Mouse (Mus musculus): ENCODE results near the gene Usp47. TPM values are rescaled to one million over a fixed set of nuclear protein-coding genes. Genes with fewer than 3 reads are reported as not detected.
"Not testable (repeated sequence)": the region's sequence is repeated elsewhere in the genome, so short reads cannot be mapped to it uniquely, and the experiment has no call there.

Usp47 gene
- polyA plus RNA-seq, 1 experiment, result 14.7 TPM

DNA sequence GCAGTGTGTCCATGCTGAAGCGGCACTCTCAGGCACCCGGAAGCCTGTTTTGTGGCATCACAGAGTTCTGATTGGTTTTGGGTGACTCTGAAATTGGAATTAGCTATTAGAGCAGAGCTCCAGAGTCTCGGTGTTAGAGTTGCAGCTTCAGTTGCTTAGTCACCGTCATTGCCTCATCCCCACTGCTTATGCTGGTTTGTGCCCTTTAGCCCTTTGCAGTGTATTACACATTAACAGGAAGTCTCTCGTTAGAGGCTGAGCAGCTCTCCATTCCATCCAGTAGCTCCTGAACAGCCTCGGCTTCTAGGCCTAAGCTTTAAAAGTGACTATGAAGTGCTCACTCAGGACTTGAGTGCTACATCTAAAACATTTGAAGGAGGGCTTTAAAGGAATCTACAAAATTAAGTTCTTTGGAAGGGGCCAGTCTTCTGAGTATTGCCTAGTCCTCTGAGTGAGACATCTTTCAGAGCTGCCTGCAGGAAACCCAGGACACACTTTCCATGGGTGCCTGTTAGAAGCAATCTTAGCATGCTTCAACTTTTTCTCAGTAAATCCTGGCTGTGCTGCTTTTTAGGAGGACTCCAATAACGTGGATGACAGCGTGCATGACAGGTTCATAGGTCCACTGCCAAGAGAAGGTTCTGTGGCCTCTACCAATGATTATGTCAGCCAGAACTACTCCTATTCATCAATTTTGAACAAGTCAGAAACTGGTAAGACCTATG, 32.8 kb downstream of the Usp47 start:
- no peak for TF ChIP-seq POLR2A (IDR thresholded peaks at IDR 0.05; ENCODE audit: borderline replicate concordance, extremely low read depth, low read depth, low read length)
- TF ChIP-seq CTCF (IDR thresholded peaks at IDR 0.05; ENCODE audit: insufficient read depth, low read length), result no peak
- peak; percentile 37 for DNase-seq
- Histone ChIP-seq H3K4me1 (ENCODE audit: control insufficient read depth, insufficient read depth, low read length) (peaks cover 3% of the 10 kb centered on the region; the same call in 1 of the 2 replicates), H3K4me3 (replicated peaks; ENCODE audit: extremely low read depth, low read depth, low read length) (no peak overlapping the region)
- WGBS, result 51% methylated on average over 8 of the region's 8 CpGs

DNA sequence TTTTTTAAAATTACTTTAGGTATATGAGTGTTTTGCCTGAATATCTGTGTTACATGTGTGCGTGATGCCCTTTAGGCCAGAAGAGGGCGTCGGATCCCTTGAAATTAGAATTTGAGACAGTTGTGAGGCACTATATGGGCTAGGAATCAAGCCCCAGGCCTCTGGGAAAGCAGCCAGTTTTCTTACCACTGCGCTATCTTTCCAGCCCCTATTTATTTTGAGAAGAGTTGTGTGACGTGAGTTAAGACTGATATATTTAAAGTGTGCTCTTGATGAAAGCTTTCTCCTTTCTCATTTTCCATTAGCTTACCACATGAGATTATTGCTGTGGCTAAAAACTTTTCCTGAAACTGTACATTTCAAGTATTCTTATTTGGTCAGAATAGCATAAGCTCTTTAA, 51.6 kb downstream of the Usp47 start:
- no peak for DNase-seq
- WGBS, result 89% methylated on average over 5 of the region's 5 CpGs
- TF ChIP-seq CTCF (IDR thresholded peaks at IDR 0.05; ENCODE audit: insufficient read depth, low read length), result no peak
- no peak for TF ChIP-seq POLR2A (IDR thresholded peaks at IDR 0.05; ENCODE audit: borderline replicate concordance, extremely low read depth, low read depth, low read length)
- Histone ChIP-seq H3K4me1 (ENCODE audit: control insufficient read depth, insufficient read depth, low read length) (no peaks in the 10 kb centered on the region), H3K4me3 (replicated peaks; ENCODE audit: extremely low read depth, low read depth, low read length) (no peak overlapping the region)

- no peaks in the 10 kb centered on the region for H3K4me1 ChIP-seq (ENCODE audit: control insufficient read depth, insufficient read depth, low read length)
- no peak for DNase-seq
- 88% methylated on average over 1 of the region's 1 CpGs for WGBS
- TF ChIP-seq CTCF (IDR thresholded peaks at IDR 0.05; ENCODE audit: insufficient read depth, low read length), result no peak
- TF ChIP-seq POLR2A (IDR thresholded peaks at IDR 0.05; ENCODE audit: borderline replicate concordance, extremely low read depth, low read depth, low read length), result no peak
- H3K4me3 ChIP-seq (replicated peaks; ENCODE audit: extremely low read depth, low read depth, low read length), result no peak overlapping the region
Observed at GRCm38 (mm10) chr7:112082636-112083035, 59.3 kb downstream of the Usp47 start.

DNA sequence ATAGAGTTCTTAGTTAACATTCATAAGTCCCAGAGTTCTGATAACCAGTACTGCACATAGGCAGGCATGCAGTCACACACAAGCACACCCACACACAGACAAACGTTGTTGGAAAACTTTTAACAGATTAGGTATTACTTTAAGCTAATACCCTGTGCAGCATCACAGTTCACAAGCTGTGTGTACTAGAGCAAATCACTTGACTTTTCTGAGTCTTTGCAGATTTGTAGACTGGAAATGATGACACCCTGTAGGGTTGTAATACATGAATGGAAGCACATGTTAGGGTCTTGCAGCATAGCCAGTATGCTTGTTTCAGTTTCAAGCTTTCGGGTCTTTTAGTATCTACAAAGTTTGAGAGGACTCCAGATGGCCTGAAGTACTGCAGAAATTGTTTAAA, 60.9 kb downstream of the Usp47 start:
- TF ChIP-seq POLR2A (IDR thresholded peaks at IDR 0.05; ENCODE audit: borderline replicate concordance, extremely low read depth, low read depth, low read length) (no peak), CTCF (IDR thresholded peaks at IDR 0.05; ENCODE audit: insufficient read depth, low read length) (no peak)
- no peak for DNase-seq
- H3K4me3 ChIP-seq (replicated peaks; ENCODE audit: extremely low read depth, low read depth, low read length), result no peak overlapping the region
- WGBS, result 80% methylated on average over 2 of the region's 2 CpGs
- H3K4me1 ChIP-seq (ENCODE audit: control insufficient read depth, insufficient read depth, low read length), result no peaks in the 10 kb centered on the region

DNA sequence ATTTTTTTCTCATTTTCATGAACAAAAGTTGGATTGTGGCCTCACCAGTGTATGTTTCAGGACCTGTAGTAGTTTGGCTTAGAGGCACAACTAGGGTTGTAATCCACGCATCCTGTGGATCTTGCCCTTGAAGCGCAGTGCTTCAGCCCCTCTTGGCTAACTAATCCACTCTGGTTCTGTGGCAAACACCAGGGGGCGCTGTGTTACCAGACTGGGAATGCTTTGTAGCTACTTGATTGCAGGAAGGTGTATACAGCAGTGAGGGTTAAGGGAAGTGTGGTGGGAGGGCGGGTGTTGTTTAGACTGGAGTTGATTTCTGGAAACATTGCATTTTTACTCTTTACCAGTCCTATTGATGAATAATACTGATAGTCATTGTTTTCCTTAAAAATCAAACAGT, 61.8 kb downstream of the Usp47 start:
- DNase-seq, result peak; percentile 83
- Histone ChIP-seq H3K4me1 (ENCODE audit: control insufficient read depth, insufficient read depth, low read length) (no peaks in the 10 kb centered on the region), H3K4me3 (replicated peaks; ENCODE audit: extremely low read depth, low read depth, low read length) (no peak overlapping the region)
- peak; percentile 84 for TF ChIP-seq CTCF (IDR thresholded peaks at IDR 0.05; ENCODE audit: insufficient read depth, low read length)
- TF ChIP-seq POLR2A (IDR thresholded peaks at IDR 0.05; ENCODE audit: borderline replicate concordance, extremely low read depth, low read depth, low read length), result no peak
- WGBS, result 22% methylated on average over 4 of the region's 4 CpGs

DNA sequence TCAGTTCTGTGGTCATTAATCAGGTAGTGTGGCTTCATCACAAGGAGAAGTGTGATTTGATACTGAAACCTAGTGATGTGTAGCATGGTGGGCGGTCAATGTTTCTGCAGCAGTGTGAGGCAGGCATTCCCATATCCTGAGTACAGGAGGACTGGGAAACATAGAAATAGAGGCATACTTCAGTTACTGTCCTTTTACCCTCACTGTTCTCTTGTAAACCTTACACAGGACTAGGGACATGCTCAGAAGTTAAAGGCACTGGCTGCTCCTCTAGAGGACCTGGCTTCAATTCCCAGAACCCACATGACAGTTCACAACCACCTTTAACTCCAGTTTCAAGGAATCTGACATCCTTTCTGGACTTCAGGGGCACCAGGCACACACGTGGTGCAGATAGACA, 62.9 kb downstream of the Usp47 start:
- TF ChIP-seq CTCF (IDR thresholded peaks at IDR 0.05; ENCODE audit: insufficient read depth, low read length) (no peak), POLR2A (IDR thresholded peaks at IDR 0.05; ENCODE audit: borderline replicate concordance, extremely low read depth, low read depth, low read length) (no peak)
- 92% methylated on average over 2 of the region's 2 CpGs for WGBS
- Histone ChIP-seq H3K4me3 (replicated peaks; ENCODE audit: extremely low read depth, low read depth, low read length) (no peak overlapping the region), H3K4me1 (ENCODE audit: control insufficient read depth, insufficient read depth, low read length) (no peaks in the 10 kb centered on the region)
- DNase-seq, result no peak

DNA sequence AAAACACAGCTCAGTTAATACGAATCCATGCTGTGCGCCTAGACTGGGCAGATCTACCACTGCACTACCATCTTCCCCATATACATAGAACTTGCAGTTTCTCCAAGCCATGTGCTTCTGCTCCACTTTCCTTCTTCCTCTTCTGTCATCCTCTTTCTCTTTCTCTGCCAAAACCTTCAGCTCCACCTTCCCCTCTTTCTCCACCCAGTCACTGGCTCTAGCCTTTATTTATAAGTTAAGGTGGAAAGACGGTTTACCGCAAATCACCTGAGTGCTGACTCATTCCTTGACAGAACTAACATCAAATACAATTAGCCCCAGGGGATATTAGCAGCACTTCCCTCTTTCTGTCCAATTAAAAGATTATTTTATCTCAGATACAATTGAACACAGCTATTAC, 71.6 kb downstream of the Usp47 start:
- not testable (repeated sequence) for DNase-seq; H3K4me1 ChIP-seq (ENCODE audit: control insufficient read depth, insufficient read depth, low read length); H3K4me3 ChIP-seq (replicated peaks; ENCODE audit: extremely low read depth, low read depth, low read length)
- 82% methylated on average over 4 of the region's 4 CpGs for WGBS

DNA sequence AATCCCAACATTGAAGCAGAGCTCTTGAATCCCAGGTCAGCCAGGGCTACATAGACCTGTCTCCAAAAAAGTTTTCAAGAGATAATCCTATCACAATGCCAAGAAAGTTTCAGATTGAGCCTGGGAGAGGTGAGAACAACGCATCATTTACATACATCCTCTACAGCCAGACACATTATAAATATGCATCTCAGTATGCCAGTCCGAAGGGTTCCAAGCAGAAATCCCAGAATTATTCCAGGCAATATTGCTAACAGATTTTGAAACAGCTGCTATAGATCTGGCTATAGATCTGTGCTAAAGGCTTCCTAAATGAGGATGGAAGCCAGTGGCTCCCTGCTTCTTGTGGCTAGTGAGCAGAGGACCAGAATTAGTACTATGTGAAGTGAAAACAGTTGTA, 77.6 kb downstream of the Usp47 start:
- no peak overlapping the region for H3K4me3 ChIP-seq (replicated peaks; ENCODE audit: extremely low read depth, low read depth, low read length)
- no peak for DNase-seq
- no peak for TF ChIP-seq CTCF (IDR thresholded peaks at IDR 0.05; ENCODE audit: insufficient read depth, low read length)
- TF ChIP-seq POLR2A (IDR thresholded peaks at IDR 0.05; ENCODE audit: borderline replicate concordance, extremely low read depth, low read depth, low read length), result no peak
- H3K4me1 ChIP-seq (ENCODE audit: control insufficient read depth, insufficient read depth, low read length), result no peaks in the 10 kb centered on the region
- 98% methylated on average over 2 of the region's 2 CpGs for whole genome bisulfite sequencing

- 47% methylated on average over 5 of the region's 5 CpGs for WGBS
- DNase-seq, result no peak
- H3K4me1 ChIP-seq (ENCODE audit: control insufficient read depth, insufficient read depth, low read length), result no peaks in the 10 kb centered on the region
- no peak overlapping the region for H3K4me3 ChIP-seq (replicated peaks; ENCODE audit: extremely low read depth, low read depth, low read length)
- TF ChIP-seq POLR2A (IDR thresholded peaks at IDR 0.05; ENCODE audit: borderline replicate concordance, extremely low read depth, low read depth, low read length), result no peak
- TF ChIP-seq CTCF (IDR thresholded peaks at IDR 0.05; ENCODE audit: insufficient read depth, low read length), result no peak
Observed at GRCm38 (mm10) chr7:112102933-112103332, 79.6 kb downstream of the Usp47 start.

DNA sequence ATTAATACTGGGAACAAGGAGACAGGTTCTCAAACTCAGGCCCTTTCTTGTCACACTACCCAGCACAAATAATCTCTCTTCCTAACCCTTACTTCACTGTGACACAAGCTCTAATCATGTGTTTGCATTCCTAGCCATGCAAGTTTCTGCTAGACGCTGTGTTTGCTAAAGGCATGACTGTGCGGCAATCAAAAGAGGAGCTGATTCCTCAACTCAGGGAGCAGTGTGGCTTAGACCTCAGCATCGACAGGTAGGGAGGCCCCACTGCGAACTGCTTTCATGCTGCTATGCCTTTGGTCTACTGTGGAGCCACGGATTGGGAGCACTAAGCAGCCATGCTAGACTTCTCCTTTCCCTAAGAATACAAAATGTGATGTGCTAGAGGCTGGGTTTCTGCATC, 80.5 kb downstream of the Usp47 start:
- no peak for TF ChIP-seq POLR2A (IDR thresholded peaks at IDR 0.05; ENCODE audit: borderline replicate concordance, extremely low read depth, low read depth, low read length)
- no peaks in the 10 kb centered on the region for H3K4me1 ChIP-seq (ENCODE audit: control insufficient read depth, insufficient read depth, low read length)
- DNase-seq, result no peak
- H3K4me3 ChIP-seq (replicated peaks; ENCODE audit: extremely low read depth, low read depth, low read length), result no peak overlapping the region
- 77% methylated on average over 5 of the region's 5 CpGs for WGBS
